Mouse (Mus musculus): ENCODE results near the gene Sh3gl1. TPM values are rescaled to one million over a fixed set of nuclear protein-coding genes. Genes with fewer than 3 reads are reported as not detected.
A peak's percentile ranks its signal among the peaks of the same experiment; 100 is the strongest.
"Not testable (repeated sequence)": the region's sequence is repeated elsewhere in the genome, so short reads cannot be mapped to it uniquely, and the experiment has no call there.

Gene Sh3gl1
- polyA plus RNA-seq, 1 experiment from 2014 or later: 116 TPM

- Histone ChIP-seq H3K4me1 (no peaks in the 10 kb centered on the region), H3K36me3 (ENCODE audit: poor library complexity, severe bottlenecking) (peaks cover 100% of the 10 kb centered on the region), H3K4me3 (no peak overlapping the region), H3K9ac (no peak overlapping the region), H3K27me3 (no peaks in the 10 kb centered on the region), H3K4me2 (no peak overlapping the region), H3K27ac (no peak overlapping the region), H3K9me3 (replicated peaks) (no peaks in the 10 kb centered on the region)
- ATAC-seq: no peak
These were observed 30.0 kb upstream of the Sh3gl1 start for GRCm38 (mm10) chr17:56066451-56066850.

GRCm38 (mm10) chr17:56065715-56066114 is 29.3 kb upstream of the Sh3gl1 start:
- H3K4me3 ChIP-seq; H3K27me3 ChIP-seq; H3K9ac ChIP-seq; H3K4me1 ChIP-seq; H3K4me2 ChIP-seq; H3K27ac ChIP-seq; ATAC-seq; H3K9me3 ChIP-seq (replicated peaks): not testable (repeated sequence)
- 84% methylated on average over 6 of the region's 6 CpGs for WGBS
- H3K36me3 ChIP-seq (ENCODE audit: poor library complexity, severe bottlenecking): peaks cover 100% of the 10 kb centered on the region

GRCm38 (mm10) chr17:56062081-56062480 is 25.6 kb upstream of the Sh3gl1 start:
- peaks cover 100% of the 10 kb centered on the region for H3K36me3 ChIP-seq (ENCODE audit: poor library complexity, severe bottlenecking)
- no peak overlapping the region for H3K4me2 ChIP-seq
- WGBS: 91% methylated on average over 7 of the region's 7 CpGs
- H3K27ac ChIP-seq: no peak overlapping the region
- no peaks in the 10 kb centered on the region for H3K27me3 ChIP-seq
- H3K9ac ChIP-seq: no peak overlapping the region
- no peaks in the 10 kb centered on the region for H3K4me1 ChIP-seq
- no peaks in the 10 kb centered on the region for H3K9me3 ChIP-seq (replicated peaks)
- ATAC-seq: no peak
- no peak overlapping the region for H3K4me3 ChIP-seq

GRCm38 (mm10) chr17:56057381-56058120 is 21.1 kb upstream of the Sh3gl1 start:
- Histone ChIP-seq H3K4me2 (no peak overlapping the region), H3K4me1 (no peaks in the 10 kb centered on the region), H3K27me3 (no peaks in the 10 kb centered on the region), H3K9me3 (replicated peaks) (no peaks in the 10 kb centered on the region), H3K27ac (no peak overlapping the region), H3K36me3 (ENCODE audit: poor library complexity, severe bottlenecking) (peaks cover 81% of the 10 kb centered on the region), H3K9ac (no peak overlapping the region), H3K4me3 (no peak overlapping the region)
- ATAC-seq: no peak
- WGBS: 87% methylated on average over 11 of the region's 11 CpGs

- H3K27ac ChIP-seq: no peak overlapping the region
- no peak overlapping the region for H3K4me3 ChIP-seq
- H3K36me3 ChIP-seq (ENCODE audit: poor library complexity, severe bottlenecking): peaks cover 79% of the 10 kb centered on the region
- no peak for ATAC-seq
- H3K9ac ChIP-seq: no peak overlapping the region
- no peaks in the 10 kb centered on the region for H3K4me1 ChIP-seq
- H3K9me3 ChIP-seq (replicated peaks): no peaks in the 10 kb centered on the region
- WGBS: 63% methylated on average over 4 of the region's 4 CpGs
- H3K27me3 ChIP-seq: no peaks in the 10 kb centered on the region
- no peak overlapping the region for H3K4me2 ChIP-seq
These were observed 19.7 kb upstream of the Sh3gl1 start for GRCm38 (mm10) chr17:56055945-56056678.

GRCm38 (mm10) chr17:56054938-56055337 is 18.5 kb upstream of the Sh3gl1 start:
- peaks cover 78% of the 10 kb centered on the region for H3K36me3 ChIP-seq (ENCODE audit: poor library complexity, severe bottlenecking)
- H3K27ac ChIP-seq: no peak overlapping the region
- H3K9me3 ChIP-seq (replicated peaks): no peaks in the 10 kb centered on the region
- H3K4me2 ChIP-seq: no peak overlapping the region
- H3K27me3 ChIP-seq: no peaks in the 10 kb centered on the region
- H3K4me1 ChIP-seq: no peaks in the 10 kb centered on the region
- no peak overlapping the region for H3K9ac ChIP-seq
- no peak for ATAC-seq
- no peak overlapping the region for H3K4me3 ChIP-seq

- ATAC-seq: no peak
- no peak overlapping the region for H3K27ac ChIP-seq
- H3K9ac ChIP-seq: no peak overlapping the region
- H3K4me3 ChIP-seq: no peak overlapping the region
- H3K27me3 ChIP-seq: no peaks in the 10 kb centered on the region
- H3K4me2 ChIP-seq: no peak overlapping the region
- 94% methylated on average over 5 of the region's 5 CpGs for WGBS
- no peaks in the 10 kb centered on the region for H3K9me3 ChIP-seq (replicated peaks)
- H3K36me3 ChIP-seq (ENCODE audit: poor library complexity, severe bottlenecking): peaks cover 76% of the 10 kb centered on the region
- H3K4me1 ChIP-seq: no peaks in the 10 kb centered on the region
These were observed 14.9 kb upstream of the Sh3gl1 start for GRCm38 (mm10) chr17:56051369-56051768.

GRCm38 (mm10) chr17:56040857-56041163 is 4.4 kb upstream of the Sh3gl1 start:
- Histone ChIP-seq H3K27ac (no peak overlapping the region), H3K9me3 (replicated peaks) (no peaks in the 10 kb centered on the region), H3K27me3 (no peaks in the 10 kb centered on the region), H3K4me1 (peaks cover 30% of the 10 kb centered on the region), H3K36me3 (ENCODE audit: poor library complexity, severe bottlenecking) (peaks cover 21% of the 10 kb centered on the region), H3K4me3 (peak overlapping the region; percentile 79), H3K9ac (peak overlapping the region; percentile 84), H3K4me2 (peak overlapping the region; percentile 88)
- ATAC-seq: no peak
- WGBS: under 1% methylated on average over 12 of the region's 12 CpGs

- Histone ChIP-seq H3K9ac (peak within 1 kb of the TSS; percentile 84), H3K4me3 (peak within 1 kb of the TSS; percentile 79), H3K9me3 (replicated peaks) (no peaks in the 10 kb centered on the region), H3K27me3 (no peaks in the 10 kb centered on the region), H3K36me3 (ENCODE audit: poor library complexity, severe bottlenecking) (peaks cover 15% of the 10 kb centered on the region), H3K27ac (peak within 1 kb of the TSS; percentile 68), H3K4me2 (peak within 1 kb of the TSS; percentile 88), H3K4me1 (peaks cover 36% of the 10 kb centered on the region)
- WGBS: under 1% methylated on average over 53 of the region's 68 CpGs
- ATAC-seq: peak; percentile 87
These were observed 3.8 kb upstream of the Sh3gl1 start, which contains the start of gene Chaf1a for GRCm38 (mm10) chr17:56040030-56040856. Chaf1a (plus strand) TSS chr17:56040439.

- WGBS: 85% methylated on average over 4 of the region's 4 CpGs
- Histone ChIP-seq H3K9me3 (replicated peaks) (no peaks in the 10 kb centered on the region), H3K4me3 (peak overlapping the region; percentile 79), H3K27ac (no peak overlapping the region), H3K27me3 (no peaks in the 10 kb centered on the region), H3K4me1 (peaks cover 43% of the 10 kb centered on the region), H3K36me3 (ENCODE audit: poor library complexity, severe bottlenecking) (peaks cover 13% of the 10 kb centered on the region), H3K9ac (no peak overlapping the region), H3K4me2 (peak overlapping the region; percentile 88)
- no peak for ATAC-seq
These were observed 2.9 kb upstream of the Sh3gl1 start for GRCm38 (mm10) chr17:56039345-56039744.

- H3K4me2 ChIP-seq: no peak overlapping the region
- WGBS: 87% methylated on average over 8 of the region's 8 CpGs
- peaks cover 49% of the 10 kb centered on the region for H3K4me1 ChIP-seq
- H3K4me3 ChIP-seq: no peak overlapping the region
- no peak overlapping the region for H3K9ac ChIP-seq
- no peak for ATAC-seq
- no peaks in the 10 kb centered on the region for H3K27me3 ChIP-seq
- H3K27ac ChIP-seq: no peak overlapping the region
- peaks cover 14% of the 10 kb centered on the region for H3K36me3 ChIP-seq (ENCODE audit: poor library complexity, severe bottlenecking)
- H3K9me3 ChIP-seq (replicated peaks): no peaks in the 10 kb centered on the region
These were observed 2.3 kb upstream of the Sh3gl1 start for GRCm38 (mm10) chr17:56038583-56039261.
